ENCODE assay signal across 23 mouse cellular contexts in the genomic region with DNA sequence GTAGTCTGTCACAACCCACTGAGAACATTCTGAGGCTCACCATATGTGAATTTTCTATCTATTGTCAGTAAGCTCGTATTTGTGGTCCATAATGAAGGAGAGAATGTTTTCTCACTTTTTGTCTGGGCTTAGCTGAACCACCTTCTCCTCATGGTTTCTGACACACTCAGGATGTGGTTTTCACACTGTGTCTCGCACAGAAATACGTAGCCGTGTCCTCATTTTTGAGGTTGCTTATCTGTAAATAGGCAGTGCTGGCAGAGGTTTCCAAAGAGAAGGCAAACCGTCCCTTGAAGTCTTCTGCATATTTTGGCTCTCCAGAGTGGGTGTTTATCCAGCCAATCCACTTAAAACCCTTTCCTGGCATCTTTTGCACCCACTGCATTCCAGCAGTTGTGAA.
DNase-seq lines count a peak whose midpoint lies in the region; ATAC-seq and TF ChIP-seq lines count a peak whose summit lies in the region.
"Had no signal": no experiment of that assay in that cellular context is flagged by ENCODE, and none has a peak within 500 bp of the region (broad histone marks: within the 10 kb centered on the region; RNA-seq: fewer than 3 reads in every experiment).

No protein-coding gene starts in this region.

- ATAC-seq in activated CD4-positive, CD25-positive, alpha-beta regulatory T cell, adult 4 months, result peak; percentile 97
- no peak for ATAC-seq in granulocyte monocyte progenitor cell, adult 5-6 weeks (replicated peaks; ENCODE audit: poor library complexity, severe bottlenecking)
- ATAC-seq: intestine, embryonic 15.5 days; Patski had no signal

- no peaks in the 10 kb centered on the region; the same call in 1 of the 2 replicates for H3K9me3 ChIP-seq in limb, embryonic 10.5 days (replicated peaks)

- no peak overlapping the region for H3K4me3 ChIP-seq in lung, adult 2 months (replicated peaks; ENCODE audit: extremely low read depth, low read depth, low read length)
- H3K4me3 ChIP-seq in limb, embryonic 10.5 days, result no peak overlapping the region
- H3K4me3 ChIP-seq: forebrain, embryonic 10.5 days; gastrocnemius, adult 2 months; hindbrain, embryonic 13.5 days; intestine, embryonic 15.5 days; midbrain, embryonic 12.5 days had no signal

- 58% methylated on average over 5 of the region's 5 CpGs for whole genome bisulfite sequencing in lung, adult 2 months
- 87% methylated on average over 5 of the region's 5 CpGs for WGBS in limb, embryonic 10.5 days

- TF ChIP-seq CTCF in lung, adult 2 months (IDR thresholded peaks at IDR 0.05; ENCODE audit: insufficient read depth, low read length), result no peak

- H3K27me3 ChIP-seq in limb, embryonic 10.5 days (ENCODE audit: low read depth, poor library complexity, severe bottlenecking), result no peaks in the 10 kb centered on the region
- H3K27me3 ChIP-seq: hindbrain, embryonic 13.5 days; intestine, embryonic 15.5 days; midbrain, embryonic 12.5 days; Patski had no signal

- H3K27ac ChIP-seq in limb, embryonic 10.5 days, result no peak overlapping the region
- H3K27ac ChIP-seq: forebrain, embryonic 10.5 days; gastrocnemius, adult 2 months; hindbrain, embryonic 13.5 days; intestine, embryonic 15.5 days; midbrain, embryonic 12.5 days; stomach, postnatal 0 days had no signal

- H3K4me1 ChIP-seq in lung, adult 2 months (ENCODE audit: control insufficient read depth, insufficient read depth, low read length), result no peaks in the 10 kb centered on the region
- H3K4me1 ChIP-seq in limb, embryonic 10.5 days, result no peaks in the 10 kb centered on the region
- H3K4me1 ChIP-seq: forebrain, embryonic 10.5 days; hindbrain, embryonic 13.5 days; intestine, embryonic 15.5 days; midbrain, embryonic 12.5 days had no signal

- peak; percentile 1 for DNase-seq in lung, postnatal 36 days
- no peak for DNase-seq in lung, adult 2 months
- peak; percentile 63 for DNase-seq in naive thymus-derived CD4-positive, alpha-beta T cell, adult 2 months (ENCODE audit: low read depth)
- DNase-seq in thymus, postnatal 25 days, result peak; percentile 55
- DNase-seq in kidney, postnatal 4 days, result no peak
- DNase-seq in limb, embryonic 10.5 days (ENCODE audit: low spot score), result no peak
- DNase-seq: adrenal gland, postnatal 25 days; cerebellum, adult 11 months; cerebellum, postnatal 36 days; gastrocnemius, adult 2 months; heart, postnatal 10 days; kidney, adult 9 months; kidney, postnatal 36 days; lung, postnatal 14 days; right cerebral cortex, postnatal 14 days had no signal

- H3K36me3 ChIP-seq in limb, embryonic 10.5 days, result no peaks in the 10 kb centered on the region
- H3K36me3 ChIP-seq: forebrain, embryonic 10.5 days; hindbrain, embryonic 13.5 days; intestine, embryonic 15.5 days; midbrain, embryonic 12.5 days had no signal

- no peak for TF ChIP-seq POLR2A in lung, adult 2 months (IDR thresholded peaks at IDR 0.05; ENCODE audit: borderline replicate concordance, extremely low read depth, low read depth, low read length)

Comparison
In these comparisons a context has a peak if more than half of its experiments do, and no peak if none do; other contexts are left out.
1. DNase-seq: peak in lung, postnatal 36 days (single experiment), naive thymus-derived CD4-positive, alpha-beta T cell, adult 2 months (single experiment) and thymus, postnatal 25 days (single experiment); none in lung, adult 2 months (single experiment), kidney, postnatal 4 days (0 of 2) and limb, embryonic 10.5 days (single experiment).